Mouse (Mus musculus) lung, adult 2 months (tissue): ENCODE measurements around the gene Cwc22.

ENCODE experiments used
- CTCF ChIP-seq: fragments of 200-500 bp; IDR thresholded peaks from 2 replicates; pipeline ENCODE4 v1.5.1; 2011; ENCODE audit warnings: mild to moderate bottlenecking, low read length, control low read depth; ENCODE audit not compliant: insufficient read depth
- POLR2A ChIP-seq: fragments of 200-500 bp; IDR thresholded peaks from 2 replicates; pipeline ENCODE4 v1.6.1; 2011; ENCODE audit warnings: low read depth, mild to moderate bottlenecking, control low read depth, low read length, borderline replicate concordance; ENCODE audit errors: extremely low read depth

- TF ChIP-seq POLR2A (no peak), CTCF (no peak)
These were observed 49.2 kb downstream of the Cwc22 start for GRCm38 (mm10) chr2:77896843-77897557.
